Mouse (Mus musculus) ES-Bruce4 (cell line): ENCODE measurements around the gene Olfr571. TPM values are rescaled to one million over a fixed set of nuclear protein-coding genes. Genes with fewer than 3 reads are reported as not detected.

Experiments
- H3K27ac ChIP-seq: 2 replicates; pipeline ENCODE4 v1.5.1; 2012; ENCODE audit warnings: low read length, inconsistent platforms; ENCODE audit not compliant: insufficient read depth
- H3K27me3 ChIP-seq: 2 replicates; pipeline ENCODE4 v1.6.1; 2012; ENCODE audit warnings: mild to moderate bottlenecking, low read length, inconsistent platforms; ENCODE audit not compliant: control insufficient read depth, poor library complexity, insufficient read depth, severe bottlenecking
- H3K36me3 ChIP-seq: 2 replicates; pipeline ENCODE4 v1.6.1; 2012; ENCODE audit warnings: inconsistent platforms, mild to moderate bottlenecking, low read length, moderate library complexity; ENCODE audit not compliant: control insufficient read depth, poor library complexity, insufficient read depth, severe bottlenecking
- H3K4me1 ChIP-seq: one replicate; pipeline ENCODE4 v1.8.1; 2011; ENCODE audit warnings: low read length; ENCODE audit not compliant: control insufficient read depth, insufficient read depth
- H3K4me3 ChIP-seq: 2 replicates; pipeline ENCODE4 v1.5.1; 2011; ENCODE audit warnings: low read depth, mild to moderate bottlenecking, low read length
- H3K9ac ChIP-seq: 2 replicates; pipeline ENCODE4 v1.6.1; 2012; ENCODE audit warnings: low read depth, mild to moderate bottlenecking, inconsistent platforms; ENCODE audit not compliant: poor library complexity, severe bottlenecking
- H3K9me3 ChIP-seq: replicated peaks from 2 replicates; pipeline ENCODE4 v1.6.1; 2012; ENCODE audit warnings: mild to moderate bottlenecking, low read length, inconsistent platforms; ENCODE audit not compliant: control insufficient read depth, poor library complexity, insufficient read depth, severe bottlenecking
- CTCF ChIP-seq: IDR thresholded peaks from one replicate; pipeline ENCODE4 v1.8.1; 2011; ENCODE audit warnings: low read depth, low read length
- EP300 ChIP-seq: IDR thresholded peaks from 2 replicates; pipeline ENCODE4 v1.6.1; 2011; ENCODE audit warnings: low read depth, low read length; ENCODE audit not compliant: insufficient read depth
- POLR2A ChIP-seq: IDR thresholded peaks from one replicate; pipeline ENCODE4 v1.8.1; 2011; ENCODE audit warnings: low read length; ENCODE audit not compliant: insufficient read depth
- polyA plus RNA-seq: library from polyadenylated mRNA; stranded (reverse); fragments of >200 nt; gene quantifications from 2 replicates; pipeline ENCODE4 v1.2.4, GENCODE M21; 2011; ENCODE audit warnings: low read depth; ENCODE audit not compliant: missing spikeins, insufficient read depth, insufficient read length

Gene Olfr571
- polyA plus RNA-seq, 1 experiment = 0.39 TPM

- no peaks in the 10 kb centered on the region for H3K27me3 ChIP-seq
These were observed 26.1 kb upstream of the Olfr571 start for GRCm38 (mm10) chr7:102943417-102943816.

DNA sequence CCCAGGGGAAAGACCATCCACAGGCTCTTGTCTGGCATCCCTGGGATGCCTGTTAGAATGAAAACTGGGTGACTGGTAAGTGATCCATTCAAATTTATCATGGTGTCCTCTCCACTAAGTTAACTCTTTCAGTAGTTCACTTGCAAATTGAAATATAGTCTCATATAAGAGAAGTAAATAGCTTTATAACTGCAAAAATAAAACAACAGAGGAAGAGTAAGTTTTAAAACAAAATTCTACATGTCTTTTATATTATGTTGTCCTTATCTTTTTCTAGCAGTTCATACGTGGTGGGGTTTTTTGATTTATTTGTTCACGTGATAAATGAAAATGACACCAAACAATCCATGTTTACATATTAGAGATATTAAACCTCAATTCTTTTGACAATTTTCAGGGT is 25.1 kb upstream of the Olfr571 start, which contains the start of gene Olfr573-ps1:
Gene Olfr573-ps1 (minus strand): TSS at position 101 of the 400 bp plus-strand sequence.
- TF ChIP-seq POLR2A = no peak
- TF ChIP-seq EP300 = no peak
- TF ChIP-seq CTCF = no peak
- no peaks in the 10 kb centered on the region for H3K4me1 ChIP-seq

More at GRCm38 (mm10) chr7:102943417-102943816, 26.1 kb upstream of the Olfr571 start:
- Histone ChIP-seq H3K36me3 (no peaks in the 10 kb centered on the region), H3K9ac (no peak overlapping the region), H3K4me3 (no peak overlapping the region), H3K9me3 (no peaks in the 10 kb centered on the region), H3K27ac (no peak overlapping the region), H3K4me1 (no peaks in the 10 kb centered on the region)
- TF ChIP-seq POLR2A = no peak
- TF ChIP-seq EP300 = no peak
- TF ChIP-seq CTCF = no peak

GRCm38 (mm10) chr7:102927105-102927504 is 9.8 kb upstream of the Olfr571 start:
- Histone ChIP-seq H3K27me3 (no peaks in the 10 kb centered on the region), H3K9me3 (no peaks in the 10 kb centered on the region), H3K27ac (no peak overlapping the region), H3K4me3 (no peak overlapping the region), H3K4me1 (no peaks in the 10 kb centered on the region), H3K9ac (no peak overlapping the region), H3K36me3 (no peaks in the 10 kb centered on the region)
- TF ChIP-seq EP300 = no peak
- no peak for TF ChIP-seq POLR2A
- no peak for TF ChIP-seq CTCF

More for the DNA sequence above, 25.1 kb upstream of the Olfr571 start, which contains the start of gene Olfr573-ps1:
- H3K27me3 ChIP-seq = no peaks in the 10 kb centered on the region
- no peaks in the 10 kb centered on the region for H3K36me3 ChIP-seq
- H3K9me3 ChIP-seq = no peaks in the 10 kb centered on the region
- no peak within 1 kb of the TSS for H3K4me3 ChIP-seq
- H3K9ac ChIP-seq = no peak within 1 kb of the TSS
- H3K27ac ChIP-seq = no peak within 1 kb of the TSS

- H3K9me3 ChIP-seq = no peaks in the 10 kb centered on the region
- no peak within 1 kb of the TSS for H3K9ac ChIP-seq
- no peak within 1 kb of the TSS for H3K27ac ChIP-seq
- no peak within 1 kb of the TSS for H3K4me3 ChIP-seq
- H3K27me3 ChIP-seq = no peaks in the 10 kb centered on the region
- no peaks in the 10 kb centered on the region for H3K4me1 ChIP-seq
- no peaks in the 10 kb centered on the region for H3K36me3 ChIP-seq
- TF ChIP-seq EP300 (no peak), CTCF (no peak), POLR2A (no peak)
These were observed 6.8 kb upstream of the Olfr571 start, which contains the start of gene Olfr572 for GRCm38 (mm10) chr7:102924109-102924508. Gene Olfr572 (plus strand): TSS chr7:102924409.

DNA sequence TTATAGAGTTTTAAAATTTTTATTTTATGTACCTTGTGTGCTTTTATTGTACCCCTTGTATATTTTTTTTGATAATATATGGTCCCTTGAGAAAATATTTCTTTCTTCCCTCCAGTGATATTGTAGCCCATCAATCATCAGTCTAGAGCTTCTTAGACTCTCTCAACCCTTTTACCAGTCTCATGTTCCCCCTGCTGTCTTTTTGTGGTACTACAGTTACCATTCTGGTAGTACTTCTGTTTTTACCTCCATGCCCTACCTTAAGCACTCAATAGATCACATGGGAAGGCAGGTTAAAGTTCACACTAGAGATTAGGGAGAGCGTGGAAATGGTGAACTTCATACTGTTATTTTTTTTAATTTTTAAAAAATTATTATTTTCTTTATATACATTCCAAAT is 2.3 kb upstream of the Olfr571 start:
- Histone ChIP-seq H3K27me3 (no peaks in the 10 kb centered on the region), H3K36me3 (no peaks in the 10 kb centered on the region), H3K9ac (no peak overlapping the region), H3K9me3 (no peaks in the 10 kb centered on the region), H3K4me1 (no peaks in the 10 kb centered on the region), H3K4me3 (no peak overlapping the region), H3K27ac (no peak overlapping the region)
- TF ChIP-seq POLR2A (no peak), EP300 (no peak), CTCF (no peak)

DNA sequence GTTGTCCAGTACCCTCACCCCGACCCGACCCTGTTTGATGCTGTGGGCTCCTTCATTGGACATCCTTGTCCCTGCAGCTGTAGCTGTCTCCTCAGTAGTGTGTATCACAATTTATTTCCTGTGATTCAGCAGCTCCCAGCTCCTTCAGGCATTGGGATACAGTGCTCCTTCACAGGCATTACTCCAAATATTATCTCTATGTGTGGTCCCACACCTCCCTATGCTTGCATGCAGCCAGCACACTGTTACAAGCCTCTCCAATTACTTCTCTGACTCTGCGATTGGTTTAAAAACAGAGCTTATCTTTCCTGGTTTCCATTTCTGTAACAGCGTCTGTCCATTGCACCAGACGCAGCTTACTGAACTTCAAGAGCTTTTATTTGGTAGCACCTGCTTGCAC is 931 bp downstream of the Olfr571 start:
- TF ChIP-seq CTCF (no peak), POLR2A (no peak), EP300 (no peak)
- Histone ChIP-seq H3K4me1 (no peaks in the 10 kb centered on the region), H3K27ac (no peak overlapping the region), H3K4me3 (no peak overlapping the region), H3K9me3 (no peaks in the 10 kb centered on the region), H3K27me3 (no peaks in the 10 kb centered on the region), H3K36me3 (no peaks in the 10 kb centered on the region), H3K9ac (no peak overlapping the region)
